Mouse (Mus musculus) thymus, adult 2 months (tissue): ENCODE results near the gene Atoh8.

Experiments
- CTCF ChIP-seq: fragments of 200-500 bp; IDR thresholded peaks from 2 replicates; pipeline ENCODE4 v1.5.1; 2012; ENCODE audit warnings: mild to moderate bottlenecking, control low read depth, low read length, moderate library complexity, borderline replicate concordance; ENCODE audit not compliant: control insufficient read depth, poor library complexity, insufficient read depth; ENCODE audit errors: extremely low read depth
- POLR2A ChIP-seq: fragments of 200-500 bp; IDR thresholded peaks from 2 replicates; pipeline ENCODE4 v1.6.1; 2012; ENCODE audit warnings: mild to moderate bottlenecking, low read length, control low read depth, moderate library complexity; ENCODE audit not compliant: control insufficient read depth, poor library complexity, insufficient read depth; ENCODE audit errors: extremely low read depth

DNA sequence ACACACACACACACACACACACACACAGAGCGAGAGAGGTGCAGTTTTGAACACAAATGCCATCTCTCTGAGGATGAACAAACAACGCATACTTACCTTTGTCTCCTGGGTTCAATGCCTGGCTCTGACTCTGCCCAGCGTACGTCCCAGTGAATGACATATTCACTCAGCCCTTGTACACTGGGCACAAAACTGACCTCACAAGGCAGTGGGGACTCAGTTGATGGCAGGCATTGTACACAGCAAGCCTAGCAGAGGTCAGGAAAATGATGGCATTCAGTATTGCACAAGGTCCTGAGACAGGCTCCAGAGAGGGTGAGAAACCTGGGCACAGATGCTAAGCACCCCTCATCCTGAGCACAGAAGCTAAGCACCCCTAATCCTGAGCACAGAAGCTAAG, 8.4 kb downstream of the Atoh8 start:
- no peak for TF ChIP-seq CTCF
- no peak for TF ChIP-seq POLR2A
